Mouse (Mus musculus) thymus, adult 2 months (tissue): ENCODE results near the gene Dll1.

ENCODE experiments used
- CTCF ChIP-seq: fragments of 200-500 bp; IDR thresholded peaks from 2 replicates; pipeline ENCODE4 v1.5.1; 2012; ENCODE audit warnings: mild to moderate bottlenecking, control low read depth, low read length, moderate library complexity, borderline replicate concordance; ENCODE audit not compliant: control insufficient read depth, poor library complexity, insufficient read depth; ENCODE audit errors: extremely low read depth
- POLR2A ChIP-seq: fragments of 200-500 bp; IDR thresholded peaks from 2 replicates; pipeline ENCODE4 v1.6.1; 2012; ENCODE audit warnings: mild to moderate bottlenecking, low read length, control low read depth, moderate library complexity; ENCODE audit not compliant: control insufficient read depth, poor library complexity, insufficient read depth; ENCODE audit errors: extremely low read depth

- TF ChIP-seq CTCF = no peak
- no peak for TF ChIP-seq POLR2A
Measured at GRCm38 (mm10) chr17:15378413-15379109, 1.9 kb upstream of the Dll1 start.
